In the genomic region with DNA sequence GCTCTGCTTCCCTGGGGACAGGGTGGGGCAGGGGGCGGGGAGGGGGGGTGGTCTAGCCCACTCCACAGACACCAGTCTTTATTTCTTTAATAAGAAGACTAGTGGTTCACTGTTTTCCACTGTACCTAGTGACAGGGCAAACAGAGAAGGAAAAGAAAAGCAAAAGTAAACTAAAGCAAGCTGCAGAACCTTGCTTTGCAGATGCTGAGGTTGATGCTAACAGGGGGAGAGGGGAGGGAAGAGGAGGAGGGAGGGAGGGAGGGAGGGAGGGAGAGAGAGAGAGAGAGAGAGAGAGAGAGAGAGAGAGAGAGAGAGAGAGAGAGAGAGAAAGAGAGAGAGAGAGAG, we compare ENCODE assay signal across 24 mouse cellular contexts. TPM values are rescaled to one million over a fixed set of nuclear protein-coding genes. Genes with fewer than 3 reads are reported as not detected.
DNase-seq lines count a peak whose midpoint lies in the region; ATAC-seq and TF ChIP-seq lines count a peak whose summit lies in the region.
"Had no signal": no experiment of that assay in that cellular context is flagged by ENCODE, and none has a peak within 500 bp of the region (broad histone marks: within the 10 kb centered on the region; RNA-seq: fewer than 3 reads in every experiment).

No protein-coding gene starts in this region.

- 7% methylated on average over 1 of the region's 1 CpGs for WGBS in heart, embryonic 10.5 days
- WGBS in intestine, postnatal 0 days = 19% methylated on average over 1 of the region's 1 CpGs
- 36% methylated on average over 1 of the region's 1 CpGs for WGBS in intestine, embryonic 15.5 days
- WGBS in midbrain, embryonic 16.5 days = 38% methylated on average over 1 of the region's 1 CpGs

- no peaks in the 10 kb centered on the region for H3K9me3 ChIP-seq in heart, embryonic 10.5 days
- no peaks in the 10 kb centered on the region for H3K9me3 ChIP-seq in intestine, postnatal 0 days (ENCODE audit: control insufficient read depth)
- H3K9me3 ChIP-seq in intestine, embryonic 15.5 days = no peaks in the 10 kb centered on the region
- no peaks in the 10 kb centered on the region for H3K9me3 ChIP-seq in midbrain, embryonic 16.5 days (replicated peaks; ENCODE audit: control insufficient read depth, low read length, poor library complexity, severe bottlenecking)
- H3K9me3 ChIP-seq: heart, embryonic 15.5 days; hindbrain, embryonic 10.5 days; neural tube, embryonic 13.5 days had no signal

- H3K9ac ChIP-seq in intestine, postnatal 0 days (ENCODE audit: low read depth, low read length) = no peak overlapping the region
- no peak overlapping the region for H3K9ac ChIP-seq in intestine, embryonic 15.5 days
- no peak overlapping the region for H3K9ac ChIP-seq in midbrain, embryonic 16.5 days (ENCODE audit: low read depth, low read length)
- H3K9ac ChIP-seq: heart, embryonic 15.5 days; liver, embryonic 14.5 days; lung, embryonic 14.5 days; neural tube, embryonic 13.5 days had no signal

- TF ChIP-seq CTCF in intestine, postnatal 0 days (IDR thresholded peaks at IDR 0.05; ENCODE audit: low read depth) = no peak

- H3K4me3 ChIP-seq in heart, embryonic 10.5 days = no peak overlapping the region
- H3K4me3 ChIP-seq in intestine, postnatal 0 days (ENCODE audit: low read depth, low read length) = no peak overlapping the region
- H3K4me3 ChIP-seq in intestine, embryonic 15.5 days (replicated peaks) = no peak overlapping the region
- no peak overlapping the region for H3K4me3 ChIP-seq in midbrain, embryonic 16.5 days (ENCODE audit: low read depth, low read length)
- H3K4me3 ChIP-seq: heart, embryonic 15.5 days; hindbrain, embryonic 10.5 days; neural tube, embryonic 13.5 days had no signal

- peaks cover 4% of the 10 kb centered on the region; the same call in 1 of the 2 replicates for H3K36me3 ChIP-seq in heart, embryonic 10.5 days
- peaks cover 9% of the 10 kb centered on the region; the same call in 1 of the 2 replicates for H3K36me3 ChIP-seq in intestine, postnatal 0 days (ENCODE audit: control insufficient read depth, insufficient read depth)
- no peaks in the 10 kb centered on the region for H3K36me3 ChIP-seq in intestine, embryonic 15.5 days
- no peaks in the 10 kb centered on the region for H3K36me3 ChIP-seq in midbrain, embryonic 16.5 days (ENCODE audit: control insufficient read depth, insufficient read depth, low read length)
- H3K36me3 ChIP-seq: hindbrain, embryonic 10.5 days; neural tube, embryonic 13.5 days had no signal

- peaks cover 39% of the 10 kb centered on the region for H3K4me1 ChIP-seq in heart, embryonic 10.5 days
- 0 out of 2 replicates have a peak, but pooled peaks cover 16% of the 10 kb centered on the region for H3K4me1 ChIP-seq in intestine, postnatal 0 days (replicated peaks; ENCODE audit: control insufficient read depth, insufficient read depth, low read length)
- peaks cover 12% of the 10 kb centered on the region; the same call in 1 of the 2 replicates for H3K4me1 ChIP-seq in intestine, embryonic 15.5 days (replicated peaks)
- no peaks in the 10 kb centered on the region for H3K4me1 ChIP-seq in midbrain, embryonic 16.5 days (ENCODE audit: control insufficient read depth, insufficient read depth, low read length)

- DNase-seq in heart, embryonic 10.5 days (ENCODE audit: low spot score) = no peak
- DNase-seq in heart, adult 11 months = no peak
- peak; percentile 49 for DNase-seq in induced T-regulatory cell, adult 2 months (ENCODE audit: low read depth)
- DNase-seq: adrenal gland, postnatal 10 days; cerebellum, adult 11 months; cerebellum, adult 9-10 months; cerebellum, postnatal 36 days; kidney, adult 11 months; layer of hippocampus, adult 9-11 months; liver; lung, embryonic 14.5 days; thymus, adult 2 months; thymus, postnatal 36 days had no signal

- H3K27me3 ChIP-seq in heart, embryonic 10.5 days (ENCODE audit: insufficient read depth, poor library complexity, severe bottlenecking) = no peaks in the 10 kb centered on the region
- H3K27me3 ChIP-seq in intestine, postnatal 0 days (replicated peaks; ENCODE audit: control insufficient read depth, insufficient read depth, low read length) = no peaks in the 10 kb centered on the region
- H3K27me3 ChIP-seq in intestine, embryonic 15.5 days (replicated peaks) = no peaks in the 10 kb centered on the region
- no peaks in the 10 kb centered on the region for H3K27me3 ChIP-seq in midbrain, embryonic 16.5 days (ENCODE audit: control insufficient read depth, insufficient read depth, low read depth, low read length)
- H3K27me3 ChIP-seq: heart, embryonic 15.5 days; neural tube, embryonic 13.5 days had no signal

- peak overlapping the region; percentile 49 for H3K27ac ChIP-seq in heart, embryonic 10.5 days
- H3K27ac ChIP-seq in intestine, postnatal 0 days (ENCODE audit: low read depth, low read length) = no peak overlapping the region
- H3K27ac ChIP-seq in intestine, embryonic 15.5 days = no peak overlapping the region
- no peak overlapping the region for H3K27ac ChIP-seq in midbrain, embryonic 16.5 days (ENCODE audit: low read length)
- H3K27ac ChIP-seq: liver, embryonic 14.5 days; neural tube, embryonic 13.5 days had no signal

- no peak for ATAC-seq in intestine, postnatal 0 days
- ATAC-seq in intestine, embryonic 15.5 days = no peak
- no peak for ATAC-seq in cerebellum, adult (ENCODE audit: insufficient number of reproducible peaks, low FRiP score, low TSS enrichment)
- ATAC-seq in midbrain, embryonic 16.5 days = no peak
- ATAC-seq: forebrain, embryonic 14.5 days; hindbrain, embryonic 16.5 days had no signal

- H3K4me2 ChIP-seq in intestine, postnatal 0 days (replicated peaks; ENCODE audit: low read depth) = 0 out of 2 replicates have a peak overlapping the region, but pooled peaks have one; percentile 21
- no peak overlapping the region for H3K4me2 ChIP-seq in intestine, embryonic 15.5 days (replicated peaks)
- no peak overlapping the region for H3K4me2 ChIP-seq in midbrain, embryonic 16.5 days (ENCODE audit: low read length)
- H3K4me2 ChIP-seq: heart, embryonic 15.5 days; lung, embryonic 14.5 days; midbrain, embryonic 11.5 days; neural tube, embryonic 13.5 days had no signal

RNA-seq across cellular contexts. Expression of gene Zbtb38, which starts 2.0 kb away (rescaled TPM):
- 13.4 and 24.5 TPM in 2 replicates for polyA plus RNA-seq in heart, embryonic 10.5 days (2016; fragmentation: Nextera tagmentation; extraction: Ambion mirVana)
- polyA plus RNA-seq in intestine, postnatal 0 days (2015; fragmentation: Nextera tagmentation; extraction: Ambion mirVana) = 18.5 and 20.8 TPM in 2 replicates
- polyA plus RNA-seq in intestine, embryonic 15.5 days (2015; fragmentation: Nextera tagmentation; extraction: Ambion mirVana) = 22.5 and 22.9 TPM in 2 replicates
- polyA plus RNA-seq in midbrain, embryonic 16.5 days (2015; fragmentation: Nextera tagmentation; extraction: Ambion mirVana) = 57.1 and 58.1 TPM in 2 replicates
